Mouse (Mus musculus): ENCODE results near the gene Atoh8.

Atoh8 gene

GRCm38 (mm10) chr6:72190577-72190976 is 44.8 kb downstream of the Atoh8 start:
- no peak for DNase-seq (ENCODE audit: low read depth, low spot score)

- no peak for DNase-seq (ENCODE audit: low read depth, low spot score)
Observed at GRCm38 (mm10) chr6:72190120-72190519, 45.3 kb downstream of the Atoh8 start.

GRCm38 (mm10) chr6:72189061-72189863 is 46.1 kb downstream of the Atoh8 start:
- no peak for DNase-seq (ENCODE audit: low read depth, low spot score)

GRCm38 (mm10) chr6:72186809-72187208 is 48.6 kb downstream of the Atoh8 start:
- DNase-seq (ENCODE audit: low read depth, low spot score): no peak

- no peak for DNase-seq (ENCODE audit: low read depth, low spot score)
Observed at GRCm38 (mm10) chr6:72185893-72186490, 49.4 kb downstream of the Atoh8 start.

GRCm38 (mm10) chr6:72184576-72184975 is 50.8 kb downstream of the Atoh8 start:
- no peak for DNase-seq (ENCODE audit: low read depth, low spot score)

GRCm38 (mm10) chr6:72179562-72180502 is 55.5 kb downstream of the Atoh8 start:
- DNase-seq (ENCODE audit: low read depth, low spot score): no peak

GRCm38 (mm10) chr6:72179006-72179405 is 56.4 kb downstream of the Atoh8 start:
- DNase-seq (ENCODE audit: low read depth, low spot score): no peak

GRCm38 (mm10) chr6:72177417-72177816 is 58.0 kb downstream of the Atoh8 start:
- no peak for DNase-seq (ENCODE audit: low read depth, low spot score)

GRCm38 (mm10) chr6:72176004-72176403 is 59.4 kb downstream of the Atoh8 start:
- no peak for DNase-seq (ENCODE audit: low read depth, low spot score)

- no peak for DNase-seq (ENCODE audit: low read depth, low spot score)
Observed at GRCm38 (mm10) chr6:72175419-72175818, 60.0 kb downstream of the Atoh8 start.

GRCm38 (mm10) chr6:72173350-72173749 is 62.0 kb downstream of the Atoh8 start:
- DNase-seq (ENCODE audit: low read depth, low spot score): no peak

- no peak for DNase-seq (ENCODE audit: low read depth, low spot score)
Observed at GRCm38 (mm10) chr6:72171391-72171790, 64.0 kb downstream of the Atoh8 start.

GRCm38 (mm10) chr6:72165907-72166306 is 69.5 kb downstream of the Atoh8 start:
- no peak for DNase-seq (ENCODE audit: low read depth, low spot score)

GRCm38 (mm10) chr6:72164321-72165275 is 70.8 kb downstream of the Atoh8 start:
- peak; percentile 58 for DNase-seq (ENCODE audit: low read depth, low spot score)

- no peak for DNase-seq (ENCODE audit: low read depth, low spot score)
Observed at GRCm38 (mm10) chr6:72162155-72162890, 73.1 kb downstream of the Atoh8 start.

- DNase-seq (ENCODE audit: low read depth, low spot score): no peak
Observed at GRCm38 (mm10) chr6:72161751-72162150, 73.6 kb downstream of the Atoh8 start.

GRCm38 (mm10) chr6:72160991-72161390 is 74.4 kb downstream of the Atoh8 start:
- no peak for DNase-seq (ENCODE audit: low read depth, low spot score)

GRCm38 (mm10) chr6:72159861-72160395 is 75.4 kb downstream of the Atoh8 start:
- no peak for DNase-seq (ENCODE audit: low read depth, low spot score)

Data from telencephalon, adult 2 months (tissue).